Mouse (Mus musculus) heart, adult 2 months (tissue): ENCODE results near the gene Efcab6. TPM values are rescaled to one million over a fixed set of nuclear protein-coding genes. Genes with fewer than 3 reads are reported as not detected.

Experiments used
- DNase-seq, 2 experiments: peaks; one replicate each; pipeline ENCODE4 v3.0.0; 2021
- H3K27ac ChIP-seq: fragments of 200-600 bp; 2 replicates; pipeline ENCODE4 v1.8.1; 2022
- H3K27me3 ChIP-seq: fragments of 200-500 bp; 2 replicates; pipeline ENCODE4 v1.6.1; 2012; ENCODE audit warnings: mild to moderate bottlenecking, low read length, inconsistent platforms, mixed read lengths; ENCODE audit not compliant: control insufficient read depth, insufficient read depth
- H3K36me3 ChIP-seq: fragments of 200-500 bp; 2 replicates; pipeline ENCODE4 v1.6.1; 2012; ENCODE audit warnings: low read length, inconsistent platforms; ENCODE audit not compliant: control insufficient read depth, insufficient read depth
- H3K4me1 ChIP-seq: fragments of 200-500 bp; 2 replicates; pipeline ENCODE4 v1.6.1; 2011; ENCODE audit warnings: low read length; ENCODE audit not compliant: control insufficient read depth, insufficient read depth
- H3K4me3 ChIP-seq: fragments of 200-600 bp; 2 replicates; pipeline ENCODE4 v1.8.1; 2022
- H3K79me2 ChIP-seq: fragments of 200-500 bp; replicated peaks from 2 replicates; pipeline ENCODE4 v1.6.1; 2012; ENCODE audit warnings: mild to moderate bottlenecking, inconsistent platforms, low read length, moderate library complexity, mixed read lengths; ENCODE audit not compliant: control insufficient read depth, insufficient read depth
- H3K9ac ChIP-seq: fragments of 200-500 bp; 2 replicates; pipeline ENCODE4 v1.6.1; 2012; ENCODE audit warnings: low read depth, mild to moderate bottlenecking, control low read depth, inconsistent platforms, low read length, mixed read lengths
- CTCF ChIP-seq: fragments of 200-600 bp; IDR thresholded peaks from 2 replicates; pipeline ENCODE4 v1.8.1; 2022; ENCODE audit warnings: antibody characterized with exemption, mild to moderate bottlenecking, moderate library complexity
- EP300 ChIP-seq: fragments of 200-500 bp; IDR thresholded peaks from 2 replicates; pipeline ENCODE4 v1.6.1; 2011; ENCODE audit warnings: low read depth, low read length, control low read depth; ENCODE audit not compliant: insufficient read depth
- POLR2A ChIP-seq: fragments of 200-500 bp; IDR thresholded peaks from 2 replicates; pipeline ENCODE4 v1.6.1; 2011; ENCODE audit warnings: mild to moderate bottlenecking, low read depth, low read length, control low read depth; ENCODE audit not compliant: insufficient read depth
- WGBS: fragments of 180-500 bp; shearing (Covaris S2); methylation state at CpG from one replicate; pipeline ENCODE4 v1.1.7; 2018; 5-methylcytosine and 5-hydroxymethylcytosine counted together
- intact Hi-C: fragments of 180-260 bp; cut with DNase I; formaldehyde crosslinking; loops from one replicate; pipeline ENCODE4 v1.15.1; 2025
- polyA plus RNA-seq: library from polyadenylated mRNA; depleted of rRNA; stranded (reverse); fragments of >200 nt; gene quantifications from 2 replicates; pipeline ENCODE4 v1.2.3, GENCODE M21; 2012; rRNA removed
- total RNA-seq, 2 experiments: library from RNA; stranded (reverse); gene quantifications; 2 replicates each; pipeline ENCODE4 v1.2.3; 2021

The Efcab6 gene
- total and polyA plus RNA-seq, 3 experiments: 0.18 TPM; not detected in 2

DNA sequence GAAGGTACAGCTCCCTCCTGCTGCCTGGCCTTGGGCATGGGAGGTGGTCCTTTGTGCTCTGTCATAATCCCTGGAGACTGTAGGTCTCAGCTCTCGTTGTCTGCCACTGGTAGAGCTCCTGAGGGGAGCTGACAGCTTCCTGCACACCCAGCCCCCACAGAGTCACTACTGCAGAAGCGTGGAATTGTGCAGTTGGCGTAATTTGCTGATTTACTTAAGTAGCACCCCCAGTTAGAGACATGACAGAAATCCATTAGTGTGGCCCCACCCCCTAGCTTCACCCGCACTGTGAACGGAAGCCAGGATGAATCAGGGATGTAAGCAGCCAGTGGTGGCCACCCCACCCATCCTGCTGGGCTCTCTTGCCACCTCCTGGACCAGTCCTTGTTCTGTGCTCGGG is 232.9 kb downstream of the Efcab6 start:
- no peak overlapping the region for H3K4me3 ChIP-seq
- no peak for DNase-seq
- intact Hi-C loops: no loop called here
- 46% methylated on average over 6 of the region's 6 CpGs for WGBS
- H3K27me3 ChIP-seq: no peaks in the 10 kb centered on the region
- H3K27ac ChIP-seq: no peak overlapping the region
- TF ChIP-seq EP300 (no peak), POLR2A (no peak), CTCF (no peak)
- no peaks in the 10 kb centered on the region for H3K79me2 ChIP-seq
- no peaks in the 10 kb centered on the region for H3K36me3 ChIP-seq
- no peak overlapping the region for H3K9ac ChIP-seq
- no peaks in the 10 kb centered on the region for H3K4me1 ChIP-seq

DNA sequence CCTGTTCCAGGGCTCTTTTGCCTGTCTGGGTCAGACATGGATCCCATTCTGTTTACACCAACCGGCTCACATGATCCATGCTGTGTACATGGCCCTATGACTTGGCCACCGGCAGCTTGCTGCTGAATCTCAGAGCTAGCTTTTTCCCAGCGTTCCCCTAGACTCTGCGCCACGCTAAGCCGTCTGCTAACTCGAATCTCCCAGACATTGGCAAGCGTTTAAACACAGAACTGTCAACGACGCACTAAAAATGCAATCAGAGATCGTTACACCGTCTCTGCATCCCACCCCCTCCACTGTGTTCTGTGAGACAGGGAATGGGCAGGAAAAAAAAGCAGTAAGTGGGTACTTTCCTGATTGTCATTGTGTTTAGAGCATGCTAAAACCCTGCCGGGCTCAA is 236.0 kb downstream of the Efcab6 start:
- no peak for DNase-seq
- H3K27me3 ChIP-seq: no peaks in the 10 kb centered on the region
- intact Hi-C loops: no loop called here
- TF ChIP-seq POLR2A: no peak
- TF ChIP-seq EP300: no peak
- TF ChIP-seq CTCF: no peak
- WGBS: 78% methylated on average over 13 of the region's 13 CpGs
- no peaks in the 10 kb centered on the region for H3K4me1 ChIP-seq
- H3K36me3 ChIP-seq: no peaks in the 10 kb centered on the region
- H3K4me3 ChIP-seq: no peak overlapping the region
- H3K9ac ChIP-seq: no peak overlapping the region
- no peaks in the 10 kb centered on the region for H3K79me2 ChIP-seq
- no peak overlapping the region for H3K27ac ChIP-seq

DNA sequence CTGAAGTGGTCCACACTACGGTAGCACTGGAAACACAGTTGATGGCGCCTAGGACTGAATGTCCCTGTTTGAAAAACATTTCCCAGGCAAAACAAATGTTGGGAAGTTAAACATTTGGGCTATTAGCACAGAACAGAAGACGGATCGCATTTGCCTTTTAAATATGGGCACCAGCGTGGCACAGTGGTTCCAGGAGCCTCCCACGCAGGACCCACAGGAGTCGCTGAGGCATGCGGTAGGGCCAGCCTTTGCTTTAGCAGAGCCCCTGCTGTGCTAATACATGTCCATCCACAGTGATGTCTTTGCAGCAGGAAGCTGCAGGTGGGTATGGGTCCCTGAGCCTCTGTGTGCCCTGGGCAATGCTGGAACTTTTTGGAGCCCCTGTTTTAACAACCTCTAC is 237.2 kb downstream of the Efcab6 start:
- H3K27me3 ChIP-seq: no peaks in the 10 kb centered on the region
- no peak overlapping the region for H3K27ac ChIP-seq
- WGBS: 79% methylated on average over 8 of the region's 8 CpGs
- intact Hi-C loops: no loop called here
- H3K9ac ChIP-seq: no peak overlapping the region
- no peak overlapping the region for H3K4me3 ChIP-seq
- H3K36me3 ChIP-seq: no peaks in the 10 kb centered on the region
- DNase-seq: no peak
- no peaks in the 10 kb centered on the region for H3K4me1 ChIP-seq
- no peaks in the 10 kb centered on the region for H3K79me2 ChIP-seq
- TF ChIP-seq EP300 (no peak), CTCF (no peak), POLR2A (no peak)

Other genes starting within 250 kb of the Efcab6 start
- under 1 TPM in 1 of 2 experiments, not detected in 1; 0.20 TPM for gene Sult4a1, start 40.4 kb upstream of the Efcab6 start, total RNA-seq
- 0.86 and 0.91 TPM in 2 replicates for gene Sult4a1, start 40.4 kb upstream of the Efcab6 start, polyA plus RNA-seq
- gene Pnpla5, start 57.8 kb upstream of the Efcab6 start, total RNA-seq: not detected
- 0.15 TPM in 1 of 2 replicates, not detected in the other for gene Pnpla5, start 57.8 kb upstream of the Efcab6 start, polyA plus RNA-seq
- 1 to 10 TPM; 1.1 to 3.8 TPM for gene Pnpla3, start 102.5 kb upstream of the Efcab6 start, total RNA-seq
- 26.2 and 30.1 TPM in 2 replicates for gene Pnpla3, start 102.5 kb upstream of the Efcab6 start, polyA plus RNA-seq
- 100 to 1,000 TPM; 258 to 289 TPM for gene Samm50, start 126.9 kb upstream of the Efcab6 start, total RNA-seq
- gene Samm50, start 126.9 kb upstream of the Efcab6 start, polyA plus RNA-seq: 27.8 and 36.6 TPM in 2 replicates
- gene Parvb, start 166.7 kb upstream of the Efcab6 start, total RNA-seq: 100 to 1,000 TPM in 1 of 2 experiments, 10 to 100 TPM in 1; 99.4 to 116 TPM
- 58.5 and 61.6 TPM in 2 replicates for gene Parvb, start 166.7 kb upstream of the Efcab6 start, polyA plus RNA-seq